Mouse (Mus musculus) testis, adult 2 months (tissue): ENCODE results near the gene Ifi214.

Source experiments
- CTCF ChIP-seq: fragments of 200-500 bp; IDR thresholded peaks from 2 replicates; pipeline ENCODE4 v1.5.1; 2012; ENCODE audit warnings: low read depth, mild to moderate bottlenecking, inconsistent platforms, low read length, moderate library complexity; ENCODE audit not compliant: control insufficient read depth, insufficient read depth, insufficient replicate concordance
- POLR2A ChIP-seq: fragments of 200-500 bp; IDR thresholded peaks from 2 replicates; pipeline ENCODE4 v1.6.1; 2012; ENCODE audit warnings: low read depth, mild to moderate bottlenecking, inconsistent platforms, low read length, moderate library complexity; ENCODE audit not compliant: control insufficient read depth

DNA sequence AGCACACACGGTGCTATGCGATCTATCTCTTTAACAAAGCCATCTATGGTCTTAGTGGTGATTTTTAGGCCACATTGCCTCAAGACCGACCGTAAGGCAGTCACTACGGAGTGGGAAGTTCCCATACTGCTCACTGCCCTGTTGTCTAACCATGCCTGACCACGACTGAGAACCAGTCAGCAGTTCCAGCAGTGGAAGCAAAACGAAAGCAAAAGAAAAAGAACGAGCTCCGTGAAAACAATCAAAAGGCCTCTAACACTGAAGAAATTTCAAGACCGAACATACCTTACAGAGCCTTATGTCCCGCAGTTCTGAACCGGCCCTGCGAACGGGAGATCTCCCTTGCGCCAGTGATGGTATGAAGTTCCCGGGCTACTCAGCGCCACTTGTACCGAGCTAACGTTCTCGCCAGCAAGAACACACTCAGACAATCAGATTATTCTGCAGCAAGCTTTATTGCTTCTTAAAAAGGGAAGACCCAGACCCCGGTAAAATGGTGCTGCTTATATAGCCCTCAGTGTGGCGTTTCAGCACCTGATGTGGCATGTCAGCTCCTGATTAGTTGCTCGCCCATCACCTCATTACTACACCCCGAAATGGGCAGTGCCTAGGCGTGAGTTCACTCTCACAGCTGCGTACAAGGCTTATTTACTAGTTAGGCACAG is 44.3 kb upstream of the Ifi214 start:
- no peak for TF ChIP-seq CTCF
- TF ChIP-seq POLR2A, result no peak
